Mouse (Mus musculus): ENCODE measurements around the gene Repin1.

The Repin1 gene

GRCm38 (mm10) chr6:48593158-48594042 is at the start of gene Repin1, which contains the start of gene Gm44965:
Gene Repin1, plus strand, starts transcription at chr6:48593883.
Gene Gm44965, plus strand, starts transcription at chr6:48593941.
- DNase-seq, result peak; percentile 78

- DNase-seq, result no peak
Observed at GRCm38 (mm10) chr6:48545251-48545650, 48.4 kb upstream of the Repin1 start.

GRCm38 (mm10) chr6:48546271-48546670 is 47.4 kb upstream of the Repin1 start:
- DNase-seq, result peak; percentile 33

- DNase-seq, result no peak
Observed at GRCm38 (mm10) chr6:48546858-48547257, 46.8 kb upstream of the Repin1 start.

GRCm38 (mm10) chr6:48548314-48548713 is 45.4 kb upstream of the Repin1 start:
- DNase-seq, result no peak

GRCm38 (mm10) chr6:48552918-48553317 is 40.8 kb upstream of the Repin1 start:
- DNase-seq, result peak; percentile 78

- DNase-seq, result no peak
Observed at GRCm38 (mm10) chr6:48553819-48554218, 39.9 kb upstream of the Repin1 start.

GRCm38 (mm10) chr6:48554280-48555103 is 39.2 kb upstream of the Repin1 start, which contains the start of gene Lrrc61:
Gene Lrrc61, plus strand, starts transcription at chr6:48554796.
- peak; percentile 89 for DNase-seq

GRCm38 (mm10) chr6:48555104-48555890 is 38.4 kb upstream of the Repin1 start:
- DNase-seq, result peak; percentile 32

- DNase-seq, result no peak
Observed at GRCm38 (mm10) chr6:48555956-48556355, 37.7 kb upstream of the Repin1 start.

GRCm38 (mm10) chr6:48565693-48566310 is 27.9 kb upstream of the Repin1 start:
- no peak for DNase-seq

GRCm38 (mm10) chr6:48566312-48566711 is 27.4 kb upstream of the Repin1 start:
- DNase-seq, result no peak

GRCm38 (mm10) chr6:48568036-48568984 is 25.4 kb upstream of the Repin1 start:
- no peak for DNase-seq

GRCm38 (mm10) chr6:48569065-48569807 is 24.4 kb upstream of the Repin1 start:
- DNase-seq, result no peak

- DNase-seq, result no peak
Observed at GRCm38 (mm10) chr6:48572014-48572413, 21.7 kb upstream of the Repin1 start.

GRCm38 (mm10) chr6:48572572-48573061 is 21.1 kb upstream of the Repin1 start, which contains the start of gene Rarres2:
Gene Rarres2, minus strand, starts transcription at chr6:48572789.
- no peak for DNase-seq

- no peak for DNase-seq
Observed at GRCm38 (mm10) chr6:48573280-48573679, 20.4 kb upstream of the Repin1 start.

- DNase-seq, result no peak
Observed at GRCm38 (mm10) chr6:48573981-48574380, 19.7 kb upstream of the Repin1 start.

GRCm38 (mm10) chr6:48578736-48579135 is 14.9 kb upstream of the Repin1 start:
- no peak for DNase-seq

- no peak for DNase-seq
Observed at GRCm38 (mm10) chr6:48579215-48579648, 14.5 kb upstream of the Repin1 start.
